Mouse (Mus musculus): ENCODE data around the gene Chrna10.

Chrna10 gene

DNA sequence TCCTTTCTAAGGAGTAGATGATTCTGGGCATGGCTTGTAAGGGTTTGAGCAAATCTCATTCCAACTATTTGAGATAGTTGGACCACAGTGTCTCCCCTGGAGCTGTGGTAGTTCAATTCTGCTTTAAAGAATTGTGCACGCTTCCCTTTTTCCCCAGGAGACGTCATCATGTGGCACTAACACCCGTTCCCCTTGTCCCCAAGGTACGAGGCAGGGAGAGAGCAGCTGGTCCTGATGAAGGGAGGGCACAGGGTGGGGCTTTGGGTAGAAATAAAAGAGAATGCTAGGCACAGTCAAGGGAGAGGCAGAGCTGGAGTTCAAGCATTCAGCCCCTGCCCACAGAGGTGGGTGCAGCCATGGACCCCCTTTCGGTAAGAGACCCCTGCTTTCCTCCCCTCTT is 33.8 kb downstream of the Chrna10 start, which contains the start of gene Trpc2:
Gene Trpc2 (plus strand): TSS at position 301 of the 400 bp plus-strand sequence.
- CTCF ChIA-PET: no interaction called here

DNA sequence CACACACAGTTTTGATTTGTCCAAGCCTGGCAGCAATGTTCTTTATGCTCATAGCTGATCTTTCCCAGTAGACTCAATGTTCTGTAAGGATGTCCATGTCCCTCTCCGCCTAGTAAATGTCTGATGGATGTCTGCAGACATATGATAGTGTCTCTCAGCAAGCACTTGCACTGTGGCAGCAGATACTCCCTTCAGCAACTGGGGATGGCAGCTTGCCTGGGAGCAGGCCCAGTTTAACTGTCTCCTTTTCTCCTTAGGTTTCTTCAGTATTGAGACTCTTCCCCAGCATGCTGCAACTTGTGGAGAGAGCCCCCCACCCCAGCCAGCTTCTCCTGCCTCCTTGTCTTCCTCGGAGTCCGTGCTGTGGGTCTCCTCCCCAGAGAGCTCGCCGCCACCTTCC is 34.8 kb downstream of the Chrna10 start:
- CTCF ChIA-PET: no interaction called here

DNA sequence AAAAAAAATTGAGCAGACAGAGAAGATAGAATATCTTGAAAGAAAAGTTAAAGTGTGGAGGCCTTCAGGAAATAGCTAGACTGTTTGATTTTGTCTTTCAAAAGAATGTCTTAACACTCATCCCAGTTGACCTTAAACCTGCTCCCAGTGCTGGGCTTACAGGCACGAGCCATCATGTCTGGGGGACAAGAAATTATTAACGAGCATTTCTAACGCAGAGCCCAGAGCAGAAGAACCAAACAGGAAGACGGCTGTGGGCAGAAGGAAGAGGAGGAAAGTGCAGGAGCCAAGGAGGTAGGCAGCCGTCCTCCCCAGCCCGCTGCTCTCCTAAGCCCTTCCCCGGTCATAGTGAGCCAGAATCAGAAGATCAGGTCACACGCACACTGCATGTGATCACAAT is 36.3 kb downstream of the Chrna10 start:
- CTCF ChIA-PET: interaction anchor here (0.6 to 0.7 kb wide), 3 partner anchors 89 to 161 kb away, joined by 11 to 22 read pairs (median 11); no protein-coding TSS in a partner anchor

DNA sequence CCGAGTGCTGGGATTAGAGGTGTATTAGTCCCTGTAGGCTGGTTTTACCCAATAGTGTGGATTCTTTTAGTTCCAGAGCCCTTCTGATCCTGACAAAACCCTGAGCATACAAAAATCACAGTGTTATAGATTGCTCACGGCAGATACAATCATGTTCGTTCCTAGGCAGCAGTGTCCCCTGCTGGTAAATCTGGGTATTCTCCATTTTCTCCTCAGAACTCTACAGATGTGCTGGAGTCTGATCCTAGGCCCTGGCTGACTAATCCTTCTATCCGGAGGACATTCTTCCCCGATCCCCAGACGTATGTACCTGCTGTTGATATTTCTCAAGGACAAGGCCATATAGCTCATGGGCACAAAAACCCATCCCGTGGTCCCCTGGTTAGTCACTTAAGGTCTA is 38.1 kb downstream of the Chrna10 start:
- CTCF ChIA-PET: no interaction called here

DNA sequence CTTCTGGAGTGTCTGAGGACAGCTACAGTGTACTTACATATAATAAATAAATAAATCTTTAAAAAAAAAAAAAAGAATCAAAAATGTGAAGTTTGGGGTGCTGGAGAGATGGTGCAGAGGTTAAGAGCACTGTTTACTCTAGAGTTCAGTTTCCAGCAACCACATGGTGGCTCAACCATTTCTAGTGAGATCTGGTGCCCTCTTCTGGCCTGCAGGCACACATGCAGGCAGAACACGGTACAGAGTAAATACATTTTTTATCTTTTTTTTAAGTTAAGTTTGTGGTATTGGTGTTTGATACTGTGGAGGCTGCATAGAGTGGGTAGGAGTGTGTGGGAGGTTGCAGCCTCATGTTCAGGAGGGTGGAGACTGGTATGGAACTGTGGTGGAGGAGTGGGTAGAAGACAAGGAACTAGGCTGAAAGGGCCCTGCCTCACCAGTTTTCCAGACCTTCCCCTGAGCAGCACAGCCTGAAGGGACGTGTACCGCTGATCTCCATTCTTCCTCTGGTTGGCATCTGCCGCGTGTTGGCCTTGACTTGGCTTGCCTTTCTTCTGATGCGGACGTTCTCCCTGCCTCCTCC is 39.8 kb downstream of the Chrna10 start:
- CTCF ChIA-PET: no interaction called here

DNA sequence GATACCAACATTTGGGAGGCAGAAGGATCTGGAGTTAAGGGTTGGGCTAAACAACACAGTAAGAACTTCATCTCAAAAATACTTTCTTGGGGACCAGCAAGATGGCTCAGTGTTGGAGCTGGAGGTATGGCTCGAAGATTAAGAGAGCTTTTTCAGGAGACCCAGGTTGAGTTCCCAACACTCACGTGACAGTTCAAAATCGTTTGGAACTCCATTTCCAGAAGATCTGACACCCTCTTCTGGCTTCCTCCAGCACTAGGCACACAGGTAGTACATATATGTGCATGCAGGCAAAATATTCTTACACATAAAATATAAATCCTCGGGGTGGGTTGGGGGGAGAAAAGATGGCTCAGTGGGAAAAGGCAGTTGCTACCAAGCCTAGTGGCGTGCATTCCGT is 50.3 kb downstream of the Chrna10 start:
- CTCF ChIA-PET: no interaction called here

DNA sequence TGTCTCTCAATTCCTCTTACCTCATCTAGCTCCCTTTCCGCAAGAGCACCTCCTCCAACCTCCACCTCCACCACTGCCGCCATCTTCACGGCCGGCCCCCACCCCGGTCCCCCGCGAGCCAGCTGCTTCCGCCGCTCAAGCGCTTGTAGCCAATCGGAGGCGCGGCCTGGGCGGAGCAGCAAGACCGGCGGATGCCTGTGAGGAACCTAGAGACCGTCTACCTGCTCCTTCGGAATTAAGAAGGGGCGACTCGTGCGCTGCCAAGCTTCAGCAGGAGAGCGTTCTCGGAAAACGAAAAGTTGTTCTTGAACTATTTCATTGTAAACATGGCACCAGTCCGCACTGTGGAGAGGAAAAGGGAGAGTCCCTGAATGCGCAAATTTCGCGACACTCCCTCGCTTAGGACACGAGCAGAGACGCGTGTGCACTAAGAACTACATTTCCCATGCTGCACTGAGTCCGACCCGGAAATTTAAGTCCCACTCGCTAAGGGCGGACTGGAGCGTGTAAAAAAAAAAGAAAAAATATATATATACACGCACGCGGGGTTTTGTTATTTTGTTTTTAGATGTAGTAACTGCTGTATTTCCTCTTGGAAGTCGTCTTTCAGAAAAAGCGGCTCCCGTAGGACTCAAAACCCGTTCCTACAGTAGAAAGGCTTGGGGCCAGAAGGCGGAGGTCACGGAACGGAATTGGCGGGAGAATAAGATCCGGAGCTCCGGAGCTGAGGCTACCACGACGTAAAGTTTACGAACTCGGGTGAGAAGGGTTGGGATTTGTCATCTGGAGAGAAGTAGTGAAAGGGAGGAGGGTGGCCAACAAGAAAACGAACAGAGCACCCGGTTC is 51.4 kb downstream of the Chrna10 start, which contains the start of the genes Rnf121, Xndc1 and Xntrpc:
Gene Rnf121 (minus strand): TSS at position 424 of the 846 bp plus-strand sequence.
Gene Xndc1 (plus strand): TSS at position 466 of the 846 bp plus-strand sequence.
Gene Xntrpc (plus strand): TSS at position 668 of the 846 bp plus-strand sequence.
- CTCF ChIA-PET: no interaction called here

DNA sequence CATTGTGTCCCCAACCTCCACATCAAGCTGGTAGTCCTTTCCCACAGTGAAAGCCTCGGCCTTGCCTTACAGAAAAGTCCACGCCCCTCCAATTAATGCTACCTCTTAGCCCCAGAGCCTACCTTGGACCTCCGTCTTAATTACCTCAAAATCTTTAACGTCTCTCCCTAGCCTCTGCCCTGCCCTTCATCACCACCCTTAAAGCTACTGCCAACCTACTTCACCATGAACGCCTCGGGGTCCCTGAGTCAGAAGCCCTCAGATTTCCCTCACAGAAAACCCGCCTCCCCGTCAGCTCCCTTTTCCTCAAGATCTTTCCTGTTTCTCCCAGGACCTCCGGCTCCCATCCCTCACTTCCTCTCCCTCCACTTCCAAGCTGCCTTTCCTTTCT is 52.0 kb downstream of the Chrna10 start:
- CTCF ChIA-PET: no interaction called here

DNA sequence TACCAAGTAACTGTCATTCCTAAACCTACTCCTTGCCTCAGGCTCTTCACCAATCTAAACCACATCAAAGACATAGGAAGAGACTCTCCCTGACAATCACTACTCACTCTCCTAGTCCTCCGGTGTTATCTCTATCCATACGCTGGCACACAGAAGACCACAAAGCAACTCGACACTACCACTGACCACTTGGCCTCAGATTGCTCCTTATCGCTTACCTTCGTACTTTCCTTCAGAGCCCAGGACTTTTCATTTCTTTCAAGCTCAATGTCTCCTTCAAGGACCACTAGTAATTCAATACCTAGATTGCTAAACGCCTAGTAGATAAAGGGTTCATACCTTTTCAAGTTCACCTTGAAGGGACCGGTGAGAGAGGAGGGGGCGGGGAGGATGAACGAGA is 52.7 kb downstream of the Chrna10 start:
- CTCF ChIA-PET: no interaction called here

DNA sequence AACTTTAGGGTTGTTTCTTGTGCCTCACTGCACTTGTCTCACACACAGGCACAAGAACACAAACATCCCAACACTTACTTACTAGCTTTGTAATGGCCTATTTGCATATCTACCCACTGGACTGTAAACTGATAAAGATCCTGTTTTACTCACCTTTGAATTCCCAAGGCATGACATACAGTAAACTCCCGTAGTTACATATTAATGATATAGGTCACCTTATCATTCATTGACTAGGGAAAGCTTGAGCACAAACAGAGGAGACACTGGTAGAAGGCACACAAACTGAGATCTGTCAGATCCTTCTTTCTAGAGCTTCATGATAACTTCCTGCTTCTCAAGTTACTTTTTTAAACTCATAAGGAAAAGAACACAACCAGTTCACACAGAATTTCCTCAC is 54.4 kb downstream of the Chrna10 start:
- CTCF ChIA-PET: no interaction called here

DNA sequence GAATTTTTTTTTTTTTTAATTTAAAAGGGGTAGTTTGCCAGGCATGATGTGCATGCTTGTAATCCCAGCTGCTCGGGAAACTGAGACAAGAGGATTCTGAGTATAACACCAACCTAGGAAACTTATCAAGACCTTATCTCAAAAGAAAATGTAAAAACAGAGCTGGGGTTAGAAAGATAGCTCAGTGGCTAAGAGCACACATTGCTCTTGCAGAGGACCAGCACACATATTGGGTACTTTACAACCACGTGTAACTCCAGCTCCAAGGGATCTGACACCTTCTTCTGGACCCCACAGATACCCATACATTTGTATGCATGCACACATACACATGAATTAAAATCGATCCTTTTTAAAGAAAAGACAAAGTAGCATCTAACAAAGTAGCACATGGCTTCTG is 55.3 kb downstream of the Chrna10 start:
- CTCF ChIA-PET: no interaction called here
